Mouse (Mus musculus) layer of hippocampus, adult 2 months (tissue): ENCODE results near the gene Ttyh2. TPM values are rescaled to one million over a fixed set of nuclear protein-coding genes. Genes with fewer than 3 reads are reported as not detected.

Experiments
- DNase-seq, 2 experiments: peaks; one replicate each; pipeline ENCODE4 v3.0.0; 2022; ENCODE audit warnings: low spot score in 2 of 2
- H3K27ac ChIP-seq: fragments of 200-600 bp; 2 replicates; pipeline ENCODE4 v1.8.1; 2022
- H3K4me3 ChIP-seq: fragments of 200-600 bp; 2 replicates; pipeline ENCODE4 v1.8.1; 2022; ENCODE audit warnings: mild to moderate bottlenecking
- CTCF ChIP-seq: fragments of 200-600 bp; conservative IDR thresholded peaks from 2 replicates; pipeline ENCODE4 v1.8.1; 2022; ENCODE audit warnings: antibody characterized with exemption, mild to moderate bottlenecking, moderate library complexity
- total RNA-seq, 2 experiments: library from RNA; stranded (reverse); gene quantifications; 2 replicates each; pipeline ENCODE4 v1.2.3; 2021

Gene Ttyh2
- total RNA-seq, 2 experiments from 2014 or later: 24.4 to 27.8 TPM

DNA sequence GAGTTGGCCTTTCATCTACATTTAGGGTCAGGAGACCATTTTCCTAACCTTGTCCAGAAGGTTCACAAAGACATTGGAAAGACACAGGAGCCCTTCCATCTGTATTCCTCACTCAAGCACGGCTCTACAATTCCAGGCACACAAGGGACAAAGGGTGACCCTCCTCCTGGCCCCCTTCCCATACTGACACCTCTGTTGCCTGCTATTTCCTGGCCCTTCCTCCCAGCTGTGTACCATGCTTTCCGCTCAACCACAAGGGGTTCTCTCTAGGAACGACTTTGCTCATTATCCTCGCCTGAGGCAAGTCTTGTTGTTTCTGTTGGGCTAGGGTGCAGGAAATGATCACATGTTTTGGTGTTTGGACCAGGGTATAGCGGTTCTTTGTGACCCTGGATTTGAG, 53.1 kb downstream of the Ttyh2 start:
- Histone ChIP-seq H3K4me3 (no peak overlapping the region), H3K27ac (no peak overlapping the region)
- no peak for TF ChIP-seq CTCF
- DNase-seq: no peak

DNA sequence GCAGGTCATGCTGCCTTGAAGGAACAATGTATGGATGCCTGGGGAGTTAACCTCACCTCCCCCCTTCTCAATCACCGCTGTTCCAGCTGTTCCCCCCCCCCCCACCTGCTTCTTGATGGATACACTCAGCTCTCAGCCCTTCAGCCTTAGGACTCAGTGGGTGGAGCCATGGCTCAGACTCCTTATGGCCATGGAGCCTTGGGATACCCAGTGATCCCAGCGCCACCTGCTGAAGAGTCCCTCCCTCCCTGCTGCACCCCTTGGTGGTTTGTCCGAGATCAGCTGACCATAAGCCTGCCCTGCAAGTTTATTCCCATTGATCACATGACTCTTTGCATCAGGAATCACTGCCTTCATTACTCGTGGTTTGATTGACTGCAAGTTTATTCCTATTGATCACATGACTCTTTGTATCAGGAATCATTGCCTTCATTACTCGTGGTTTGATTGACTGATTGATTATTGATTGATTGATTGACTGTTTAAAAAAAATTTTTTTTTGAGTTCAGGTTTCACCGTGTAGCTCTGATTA, 54.7 kb downstream of the Ttyh2 start:
- Histone ChIP-seq H3K4me3 (no peak overlapping the region), H3K27ac (no peak overlapping the region)
- no peak for TF ChIP-seq CTCF
- no peak for DNase-seq

DNA sequence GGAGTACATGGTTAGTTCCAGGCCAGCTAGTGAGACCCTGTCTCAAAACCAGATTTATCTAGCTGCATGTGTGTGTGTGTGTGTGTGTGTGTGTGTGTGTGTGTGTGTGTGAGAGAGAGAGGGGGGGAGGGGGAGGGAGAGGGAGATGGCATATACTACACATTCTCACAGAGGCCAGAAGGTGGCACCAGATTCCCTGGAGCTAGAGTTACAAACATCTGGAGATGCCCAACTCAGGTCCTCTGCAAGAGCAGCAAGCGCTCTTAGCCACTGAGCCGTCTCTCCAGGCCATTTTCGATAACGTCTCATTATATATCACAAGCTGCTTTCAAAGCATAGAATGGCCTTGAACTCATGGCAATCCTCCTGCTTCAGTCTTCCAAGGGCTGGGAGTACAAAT, 56.5 kb downstream of the Ttyh2 start:
- TF ChIP-seq CTCF: no peak
- Histone ChIP-seq H3K4me3 (no peak overlapping the region), H3K27ac (no peak overlapping the region)
- no peak for DNase-seq

DNA sequence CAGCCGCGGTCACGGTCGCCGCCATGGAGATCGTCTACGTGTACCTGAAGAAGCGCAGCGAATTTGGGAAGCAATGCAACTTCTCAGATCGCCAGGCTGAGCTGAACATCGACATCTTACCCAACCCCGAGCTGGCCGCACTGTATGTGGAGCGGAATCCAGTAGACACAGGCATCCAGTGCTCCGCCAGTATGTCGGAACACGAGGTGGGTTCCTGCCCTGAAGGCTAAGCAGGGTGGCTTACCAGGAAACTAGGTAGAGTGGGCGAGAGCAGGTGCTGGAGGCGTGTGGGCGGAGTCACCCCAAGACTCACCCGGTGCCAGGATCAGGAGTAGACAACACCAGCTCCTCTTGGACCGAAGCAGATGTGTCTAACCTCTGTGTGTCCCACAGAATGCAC, 57.7 kb downstream of the Ttyh2 start:
- TF ChIP-seq CTCF: no peak
- no peak overlapping the region for H3K4me3 ChIP-seq
- no peak for DNase-seq
- H3K27ac ChIP-seq: no peak overlapping the region

DNA sequence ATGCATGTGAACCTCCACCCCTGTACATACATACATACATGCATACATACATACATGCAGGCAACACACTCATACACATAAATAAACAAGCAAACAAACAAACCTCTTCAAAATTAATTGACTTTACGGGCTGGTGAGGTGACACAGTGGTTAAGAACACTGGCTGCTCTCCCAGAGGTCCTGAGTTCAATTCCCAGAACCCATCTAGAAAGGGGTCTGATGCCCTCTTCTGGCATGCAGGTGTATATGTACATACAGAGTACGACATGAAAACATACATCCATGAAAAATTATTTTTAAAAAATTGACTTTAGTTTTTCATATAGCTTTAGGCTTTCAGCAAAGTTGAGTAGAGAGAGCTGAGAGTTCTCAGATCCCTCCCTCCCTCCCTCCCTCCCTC, 60.9 kb downstream of the Ttyh2 start:
- Histone ChIP-seq H3K27ac (no peak overlapping the region), H3K4me3 (no peak overlapping the region)
- TF ChIP-seq CTCF: peak; percentile 36
- DNase-seq: no peak

DNA sequence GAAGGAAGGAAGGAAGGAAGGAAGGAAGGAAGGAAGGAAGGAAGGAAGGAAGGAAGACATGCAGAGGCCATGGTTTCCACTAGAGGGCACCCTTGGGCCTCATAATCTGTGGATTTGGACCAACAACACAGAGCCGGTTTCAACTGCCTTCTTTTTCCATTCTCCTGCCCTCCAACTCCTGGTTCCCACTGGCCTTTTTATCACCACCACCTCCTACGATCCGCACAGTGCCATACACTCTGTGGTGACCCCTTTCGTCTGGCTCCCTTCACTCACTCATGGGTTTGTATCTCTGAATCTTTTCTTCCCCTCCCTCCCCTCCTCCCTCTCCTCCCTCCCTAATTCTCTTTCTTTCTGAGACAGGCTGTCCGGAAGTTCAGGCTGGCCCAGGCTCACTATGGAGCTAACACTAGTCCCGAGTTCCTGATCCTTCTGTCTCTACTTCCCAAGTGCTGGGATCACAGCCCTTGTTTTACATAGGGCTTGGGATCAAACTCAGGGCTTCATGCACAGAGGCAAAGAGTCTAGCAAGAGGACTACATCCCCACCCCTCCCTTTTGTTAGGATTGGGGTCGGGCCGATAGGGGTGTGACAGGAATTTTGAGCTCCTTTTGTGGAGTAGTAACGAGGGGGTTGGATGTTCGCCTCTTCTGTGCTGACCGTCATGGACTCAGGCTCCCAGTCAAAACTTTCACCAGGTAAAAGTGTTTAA, 61.8 kb downstream of the Ttyh2 start:
- DNase-seq: peak; percentile 40 to 69
- TF ChIP-seq CTCF: peak; percentile 79
- H3K4me3 ChIP-seq: no peak overlapping the region; the same call in 1 of the 2 replicates
- no peak overlapping the region for H3K27ac ChIP-seq

DNA sequence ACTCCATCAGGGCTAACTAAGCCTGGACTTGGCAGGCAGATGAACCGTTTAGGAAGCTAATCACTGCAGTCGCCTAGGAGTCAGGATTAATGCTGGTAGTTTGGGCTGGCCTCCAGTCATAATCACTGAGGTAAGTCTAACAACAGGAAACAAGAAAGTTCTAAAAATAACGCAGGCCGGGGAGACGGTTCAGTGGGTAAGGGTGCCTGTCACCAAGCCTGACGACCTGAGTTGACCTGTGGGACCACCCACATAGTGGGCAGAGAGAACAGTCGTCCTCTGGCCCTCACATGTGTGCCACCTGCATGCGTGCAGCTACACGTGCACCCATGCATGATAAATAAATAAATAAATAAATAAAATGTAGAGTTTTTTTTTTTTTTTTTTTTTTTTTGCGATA, 65.4 kb downstream of the Ttyh2 start:
- no peak for DNase-seq
- H3K4me3 ChIP-seq: no peak overlapping the region
- H3K27ac ChIP-seq: no peak overlapping the region
- TF ChIP-seq CTCF: no peak

DNA sequence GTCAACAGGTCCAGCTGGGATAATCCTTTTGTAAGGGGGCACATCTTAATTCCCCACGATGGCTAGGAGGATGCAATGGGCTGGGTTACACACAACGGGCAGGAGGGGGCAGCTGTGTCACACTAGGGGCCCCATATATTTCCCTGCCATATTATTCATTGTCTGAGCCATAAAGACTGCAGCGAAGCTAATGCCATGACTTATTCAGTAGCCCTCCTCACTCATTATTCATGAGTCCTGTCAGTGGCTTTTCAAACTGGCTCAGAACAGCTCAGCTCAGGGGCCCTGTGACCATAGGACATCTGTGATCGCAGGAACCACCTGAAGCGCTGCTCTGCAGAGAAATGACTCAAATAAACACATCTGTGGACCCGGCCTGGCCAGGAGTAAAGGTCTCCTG, 66.2 kb downstream of the Ttyh2 start:
- TF ChIP-seq CTCF: no peak
- no peak for DNase-seq
- no peak overlapping the region for H3K27ac ChIP-seq
- H3K4me3 ChIP-seq: no peak overlapping the region

DNA sequence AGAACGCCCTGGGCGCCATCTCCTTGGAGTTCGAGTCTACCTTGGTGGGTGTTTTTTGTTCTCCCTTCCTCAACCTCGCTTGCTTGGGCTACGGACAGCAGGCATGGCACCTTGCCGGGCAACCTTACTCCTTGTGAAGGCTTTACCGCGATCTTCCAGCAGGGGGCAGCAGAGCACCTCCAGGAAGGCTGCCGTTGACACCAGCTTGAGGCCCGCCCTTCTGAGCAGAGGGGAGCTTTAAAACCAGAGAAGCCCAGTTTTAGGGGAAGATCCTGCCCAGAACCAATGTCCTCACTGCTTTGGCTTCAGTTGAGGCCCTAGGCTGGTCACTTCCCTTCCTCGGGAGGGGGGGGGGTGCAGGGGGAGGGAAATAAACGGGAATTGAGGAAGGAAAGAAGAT, 69.9 kb downstream of the Ttyh2 start:
- peak; percentile 85 to 94 for DNase-seq
- Histone ChIP-seq H3K4me3 (peak overlapping the region; percentile 22; the same call in 1 of the 2 replicates), H3K27ac (no peak overlapping the region)
- TF ChIP-seq CTCF: peak; percentile 92

DNA sequence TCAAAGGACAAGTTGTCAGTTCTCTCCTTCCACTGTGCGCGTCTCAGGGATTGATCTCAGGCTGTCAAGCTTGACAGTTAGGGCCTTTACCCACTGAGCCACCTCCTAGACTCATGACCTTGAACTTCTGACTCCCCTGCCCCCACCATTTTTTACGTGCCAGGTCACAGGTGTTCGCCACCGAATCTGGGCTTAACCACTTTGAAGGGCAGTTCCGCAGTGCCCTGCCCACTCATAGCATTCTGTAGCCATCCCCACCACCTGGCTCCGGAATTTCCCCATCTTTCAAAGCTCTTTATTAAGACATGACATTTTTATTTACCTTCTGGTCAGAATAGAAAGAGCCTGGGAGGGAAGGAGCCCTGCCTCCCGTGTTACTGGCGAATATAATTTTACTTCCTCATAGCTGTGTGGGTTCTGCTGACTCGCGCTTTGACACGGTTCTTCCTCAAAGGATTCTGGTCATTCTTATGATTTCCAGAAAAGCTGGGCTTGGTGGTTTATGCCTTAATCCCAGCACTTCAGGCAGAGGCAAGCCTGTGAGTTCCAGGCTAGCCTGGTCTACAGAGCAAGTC, 72.4 kb downstream of the Ttyh2 start:
- H3K4me3 ChIP-seq: no peak overlapping the region
- H3K27ac ChIP-seq: no peak overlapping the region
- DNase-seq: no peak
- TF ChIP-seq CTCF: no peak

DNA sequence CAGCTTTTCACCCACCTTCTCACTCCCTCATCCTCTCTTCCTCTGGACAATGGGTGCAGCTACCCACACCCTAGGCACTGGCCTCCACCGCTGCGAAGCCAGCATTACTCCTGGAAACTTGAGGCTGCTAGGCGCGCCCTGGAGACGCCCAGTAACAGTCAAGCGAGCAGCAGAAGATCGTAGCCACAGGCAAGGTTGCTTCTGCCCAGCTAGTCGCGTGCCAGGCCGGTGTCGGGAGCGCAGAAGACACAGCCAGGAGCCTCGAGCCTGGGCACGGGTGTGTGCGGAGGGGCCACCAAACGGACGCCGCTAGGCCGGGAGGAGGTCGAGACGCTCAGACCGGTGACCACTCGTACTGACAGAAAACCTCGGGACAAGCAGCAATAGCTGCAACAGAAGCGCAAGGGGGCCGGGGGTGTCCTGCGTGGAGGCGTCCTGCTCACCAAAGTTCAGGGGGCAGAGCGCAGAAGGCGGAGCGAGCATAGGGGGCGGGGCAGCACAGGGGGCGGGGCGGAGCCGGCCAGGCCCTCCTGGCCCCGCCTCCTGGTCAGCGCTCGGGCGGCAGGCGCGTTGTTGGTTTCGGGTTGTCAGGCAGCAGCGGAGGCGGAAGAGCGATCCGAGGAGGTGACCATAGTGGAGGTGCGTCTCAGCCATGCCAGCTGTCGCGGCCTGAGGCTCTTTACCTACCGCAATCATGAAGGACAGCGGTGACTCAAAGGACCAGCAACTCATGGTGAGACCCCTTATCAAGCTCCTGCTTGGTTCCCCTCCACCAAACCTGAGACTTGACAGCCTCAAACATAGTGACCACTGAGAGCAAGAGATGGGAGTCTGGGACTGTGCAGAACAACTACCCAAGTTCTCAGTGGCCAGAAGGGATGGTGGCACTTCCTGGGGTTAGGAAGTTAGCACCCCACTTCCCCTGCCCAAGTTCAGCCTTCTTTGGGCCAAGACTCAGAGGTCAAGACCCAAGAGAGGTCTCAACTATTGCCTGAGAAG, 89.9 kb downstream of the Ttyh2 start, which contains the start of gene Kif19a:
Kif19a (plus strand) TSS at position 569 of the 999 bp plus-strand sequence.
- no peak for TF ChIP-seq CTCF
- Histone ChIP-seq H3K27ac (no peak within 1 kb of the TSS), H3K4me3 (peak within 1 kb of the TSS; percentile 54)
- no peak for DNase-seq

DNA sequence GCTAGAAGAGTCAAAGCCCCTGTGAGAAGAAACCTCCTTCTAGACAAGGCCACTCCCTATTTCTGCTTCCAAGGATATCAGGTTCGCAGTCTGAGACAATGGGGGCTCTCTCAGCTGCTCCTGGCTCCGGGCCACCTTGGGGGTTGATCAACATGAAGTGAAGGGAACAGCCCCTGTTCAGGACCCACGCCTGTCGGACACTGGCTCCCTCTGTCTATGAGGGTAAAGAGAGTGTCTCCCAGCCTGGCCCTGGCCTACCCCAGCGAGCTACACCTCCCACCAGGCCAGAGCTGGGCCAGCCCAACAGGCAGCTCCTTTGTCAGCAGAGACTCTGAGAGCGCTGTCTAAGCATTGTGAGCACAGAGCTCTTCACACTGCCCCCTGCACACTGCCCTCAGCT, 94.7 kb downstream of the Ttyh2 start:
- Histone ChIP-seq H3K27ac (no peak overlapping the region), H3K4me3 (no peak overlapping the region)
- no peak for DNase-seq
- no peak for TF ChIP-seq CTCF

Other genes with a start within 250 kb of the Ttyh2 start
- gene Rpl38, start 6.9 kb upstream of the Ttyh2 start, total RNA-seq: 100 to 1,000 TPM; 905 to 943 TPM
- 1 to 10 TPM; 1.4 to 1.5 TPM for gene Dnaic2, start 52.0 kb downstream of the Ttyh2 start, total RNA-seq
- 1 to 10 TPM; 2.9 to 5.4 TPM for gene Kif19a, start 90.0 kb downstream of the Ttyh2 start, total RNA-seq
- gene Btbd17, start 120.5 kb downstream of the Ttyh2 start, total RNA-seq: 10 to 100 TPM; 21.7 to 22.9 TPM
- gene Gpr142, start 123.5 kb downstream of the Ttyh2 start, total RNA-seq: not detected
- 1 to 10 TPM; 4.7 to 5.4 TPM for gene Gprc5c, start 175.7 kb downstream of the Ttyh2 start, total RNA-seq
- gene Cd300a, start 214.6 kb downstream of the Ttyh2 start, total RNA-seq: under 1 TPM; 0.36 to 0.42 TPM